Mouse (Mus musculus) hindbrain, embryonic 11.5 days (tissue): ENCODE measurements around the gene Akr1c6. TPM values are rescaled to one million over a fixed set of nuclear protein-coding genes. Genes with fewer than 3 reads are reported as not detected.

Experiments used
- ATAC-seq: fragments of 200-750 bp; cut with Nextera tagmentation; 2 replicates; pipeline ENCODE4 v1.8.0; 2017; ENCODE audit warnings: mild to moderate bottlenecking, moderate TSS enrichment, moderate library complexity; ENCODE audit not compliant: low FRiP score
- DNase-seq: peaks from one replicate; pipeline ENCODE4 v3.0.0-alpha.2; 2015; ENCODE audit warnings: low spot score
- H3K27ac ChIP-seq: fragments of 300-500 bp; sonication (generic); 2 replicates; pipeline ENCODE4 v1.5.1; 2014; ENCODE audit warnings: mild to moderate bottlenecking, low read depth, low read length
- H3K27me3 ChIP-seq: fragments of 300-500 bp; sonication (generic); 2 replicates; pipeline ENCODE4 v1.6.1; 2014; ENCODE audit warnings: mild to moderate bottlenecking, low read length, moderate library complexity, mixed read lengths; ENCODE audit not compliant: control insufficient read depth, insufficient read depth
- H3K36me3 ChIP-seq: fragments of 300-500 bp; sonication (generic); 2 replicates; pipeline ENCODE4 v1.6.1; 2014; ENCODE audit warnings: mild to moderate bottlenecking, low read length, moderate library complexity, mixed read lengths; ENCODE audit not compliant: control insufficient read depth, insufficient read depth
- H3K4me1 ChIP-seq: fragments of 300-500 bp; sonication (generic); replicated peaks from 2 replicates; pipeline ENCODE4 v1.6.1; 2014; ENCODE audit warnings: low read length, mixed read lengths; ENCODE audit not compliant: control insufficient read depth, insufficient read depth
- H3K4me2 ChIP-seq: fragments of 300-500 bp; sonication (generic); replicated peaks from 2 replicates; pipeline ENCODE4 v1.6.1; 2014; ENCODE audit warnings: mild to moderate bottlenecking, low read depth, low read length
- H3K4me3 ChIP-seq: fragments of 300-500 bp; sonication (generic); 2 replicates; pipeline ENCODE4 v1.5.1; 2014; ENCODE audit warnings: low read depth, low read length
- H3K9ac ChIP-seq: fragments of 300-500 bp; sonication (generic); 2 replicates; pipeline ENCODE4 v1.6.1; 2014; ENCODE audit warnings: low read depth, low read length
- H3K9me3 ChIP-seq: fragments of 300-500 bp; sonication (generic); 2 replicates; pipeline ENCODE4 v1.6.1; 2016; ENCODE audit warnings: low read length; ENCODE audit not compliant: control insufficient read depth
- WGBS: fragments of 180-500 bp; shearing (Covaris S2); extraction: QIAGEN DNeasy Blood & Tissue Kit; methylation state at CpG from one replicate; pipeline ENCODE4 v1.1.7; 2014; 5-methylcytosine and 5-hydroxymethylcytosine counted together
- polyA plus RNA-seq: library from polyadenylated mRNA; unstranded; fragments of >200 nt; fragmentation: Nextera tagmentation; extraction: Ambion mirVana; gene quantifications from 2 replicates; pipeline ENCODE4 v1.2.1, GENCODE M21; 2014

The Akr1c6 gene
- polyA plus RNA-seq, 1 experiment from 2014 or later: not detected

DNA sequence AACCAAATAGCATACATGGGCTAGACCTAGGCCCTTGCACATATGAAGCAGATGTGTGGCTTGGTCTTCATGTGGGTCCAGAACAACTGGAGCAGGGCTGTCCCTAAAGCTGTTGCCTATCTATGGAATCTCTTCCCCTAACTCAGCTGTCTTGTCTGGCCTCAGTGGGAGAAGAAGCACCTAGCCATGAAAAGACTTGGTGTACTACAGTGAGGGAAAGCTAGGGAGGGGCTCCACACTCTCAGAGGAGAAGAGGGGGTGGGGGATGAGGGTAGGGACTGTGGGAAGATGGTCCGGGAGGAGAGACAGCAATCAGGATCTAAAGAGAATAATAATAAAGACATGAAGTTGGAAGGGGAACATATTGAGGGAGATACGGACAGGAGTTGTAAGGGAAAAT, 5.5 kb upstream of the Akr1c6 start:
- no peak overlapping the region for H3K4me2 ChIP-seq
- no peak overlapping the region for H3K9ac ChIP-seq
- no peak overlapping the region for H3K27ac ChIP-seq
- WGBS: 89% methylated on average over 2 of the region's 2 CpGs
- DNase-seq (no peak), ATAC-seq (no peak)
- H3K36me3 ChIP-seq: no peaks in the 10 kb centered on the region
- no peaks in the 10 kb centered on the region for H3K9me3 ChIP-seq
- H3K27me3 ChIP-seq: no peaks in the 10 kb centered on the region
- no peak overlapping the region for H3K4me3 ChIP-seq
- no peaks in the 10 kb centered on the region for H3K4me1 ChIP-seq

GRCm38 (mm10) chr13:4429034-4429433, 5.1 kb upstream of the Akr1c6 start:
- Histone ChIP-seq H3K27me3 (no peaks in the 10 kb centered on the region), H3K4me3 (no peak overlapping the region), H3K4me2 (no peak overlapping the region), H3K9ac (no peak overlapping the region), H3K36me3 (no peaks in the 10 kb centered on the region), H3K27ac (no peak overlapping the region), H3K9me3 (no peaks in the 10 kb centered on the region), H3K4me1 (no peaks in the 10 kb centered on the region)
- DNase-seq (no peak), ATAC-seq (no peak)
- 78% methylated on average over 2 of the region's 2 CpGs for WGBS

DNA sequence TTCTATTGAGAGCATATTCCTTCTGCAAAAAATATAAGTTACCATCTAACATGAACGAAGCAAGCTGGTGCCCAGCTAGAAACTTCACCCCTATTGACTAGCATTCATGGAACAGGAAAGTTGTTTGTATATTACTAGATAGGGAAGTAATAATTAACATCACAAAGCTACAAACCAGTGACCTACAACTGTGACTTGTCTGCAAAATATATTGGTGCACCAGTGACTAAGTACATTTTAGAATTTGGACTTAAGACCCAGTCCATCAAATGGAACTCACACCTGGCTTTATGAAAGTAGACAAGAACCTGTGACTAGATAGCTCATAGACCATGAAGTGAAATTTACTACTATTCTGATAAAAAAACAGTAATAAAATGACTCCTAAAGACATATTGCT, 3.0 kb upstream of the Akr1c6 start:
- H3K4me1 ChIP-seq: no peaks in the 10 kb centered on the region
- H3K36me3 ChIP-seq: no peaks in the 10 kb centered on the region
- no peak for DNase-seq
- WGBS: 85% methylated on average over 1 of the region's 1 CpGs
- no peak overlapping the region for H3K27ac ChIP-seq
- H3K9ac ChIP-seq: no peak overlapping the region
- no peak overlapping the region for H3K4me2 ChIP-seq
- H3K4me3 ChIP-seq: no peak overlapping the region
- H3K9me3 ChIP-seq: no peaks in the 10 kb centered on the region
- no peaks in the 10 kb centered on the region for H3K27me3 ChIP-seq
- ATAC-seq: no peak

DNA sequence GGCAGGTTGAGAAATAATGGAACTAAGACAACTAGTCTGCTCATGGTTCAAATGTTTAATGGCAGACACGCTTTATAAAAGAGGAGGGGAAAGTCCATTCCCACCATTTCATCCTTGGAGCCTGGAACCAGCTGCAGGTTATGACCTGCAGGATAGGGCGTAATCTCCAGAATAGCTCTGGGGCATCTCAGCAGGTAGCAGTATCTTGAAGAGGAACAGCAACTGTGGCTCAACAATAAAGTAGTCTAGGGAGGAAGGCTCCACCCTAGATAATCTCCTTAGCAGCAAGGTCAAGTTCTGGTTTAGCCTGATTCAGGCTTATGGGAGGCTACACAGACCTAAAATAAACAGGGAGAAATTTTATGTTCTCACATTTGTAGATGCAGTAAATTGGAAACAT, 31.5 kb downstream of the Akr1c6 start:
- Histone ChIP-seq H3K27ac (no peak overlapping the region), H3K9ac (no peak overlapping the region), H3K4me1 (no peaks in the 10 kb centered on the region), H3K36me3 (no peaks in the 10 kb centered on the region), H3K4me3 (no peak overlapping the region), H3K9me3 (no peaks in the 10 kb centered on the region), H3K27me3 (no peaks in the 10 kb centered on the region), H3K4me2 (no peak overlapping the region)
- no peak for DNase-seq
- ATAC-seq: no peak
- 93% methylated on average over 2 of the region's 2 CpGs for WGBS

DNA sequence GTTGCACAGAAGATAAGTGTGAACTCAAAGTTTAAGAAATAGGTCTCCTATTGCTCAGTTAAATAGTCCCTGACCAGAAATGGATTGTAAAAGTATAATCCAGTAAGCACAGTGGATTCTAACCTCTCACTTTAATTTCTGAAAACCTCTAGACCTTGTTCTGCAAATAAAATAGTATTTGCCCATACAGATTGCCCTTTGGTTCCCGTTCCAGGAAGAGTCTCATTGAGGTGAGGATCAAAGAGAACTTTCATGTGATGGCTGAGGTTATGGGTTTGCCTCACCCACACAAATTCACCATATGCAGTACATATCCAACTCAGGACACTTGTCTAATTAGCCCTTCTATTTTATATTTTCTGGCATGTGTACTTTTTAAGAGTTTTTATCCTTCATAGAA, 33.8 kb downstream of the Akr1c6 start:
- Histone ChIP-seq H3K9ac (no peak overlapping the region), H3K27me3 (no peaks in the 10 kb centered on the region), H3K27ac (no peak overlapping the region), H3K4me1 (no peaks in the 10 kb centered on the region), H3K36me3 (no peaks in the 10 kb centered on the region), H3K9me3 (no peaks in the 10 kb centered on the region), H3K4me3 (no peak overlapping the region), H3K4me2 (no peak overlapping the region)
- no peak for ATAC-seq
- 85% methylated on average over 1 of the region's 1 CpGs for WGBS
- no peak for DNase-seq

Other genes starting within 250 kb of the Akr1c6 start
- gene Akr1c13, start 243.2 kb upstream of the Akr1c6 start, polyA plus RNA-seq: 1.0 TPM in 2 replicates
- 0.79 and 0.84 TPM in 2 replicates for gene Akr1c19, start 205.6 kb upstream of the Akr1c6 start, polyA plus RNA-seq
- 0.32 TPM in 1 of 2 replicates, not detected in the other for gene Akr1c12, start 154.9 kb upstream of the Akr1c6 start, polyA plus RNA-seq
- not detected in 2 replicates for gene Akr1c20, start 89.0 kb downstream of the Akr1c6 start, polyA plus RNA-seq
- not detected in 2 replicates for gene Akr1c21, start 139.8 kb downstream of the Akr1c6 start, polyA plus RNA-seq
- gene Akr1e1, start 174.9 kb downstream of the Akr1c6 start, polyA plus RNA-seq: 45.9 and 47.8 TPM in 2 replicates